Mouse (Mus musculus): Measurements from ENCODE around the gene Tmem135. TPM values are rescaled to one million over a fixed set of nuclear protein-coding genes. Genes with fewer than 3 reads are reported as not detected.

Gene Tmem135
- polyA plus RNA-seq, 1 experiment from 2014 or later: 12.4 TPM

GRCm38 (mm10) chr7:89380935-89381705 lies 22.9 kb downstream of the Tmem135 start:
- Histone ChIP-seq H3K36me3 (no peaks in the 10 kb centered on the region), H3K9ac (no peak overlapping the region), H3K27me3 (no peaks in the 10 kb centered on the region), H3K4me1 (replicated peaks) (no peaks in the 10 kb centered on the region), H3K4me2 (no peak overlapping the region), H3K27ac (no peak overlapping the region), H3K9me3 (replicated peaks) (no peaks in the 10 kb centered on the region), H3K4me3 (replicated peaks) (no peak overlapping the region)
- ATAC-seq (ENCODE audit: low read depth) (no peak), DNase-seq (no peak)
- 38% methylated on average over 7 of the region's 7 CpGs for WGBS (ENCODE audit: insufficient replicate concordance)

DNA sequence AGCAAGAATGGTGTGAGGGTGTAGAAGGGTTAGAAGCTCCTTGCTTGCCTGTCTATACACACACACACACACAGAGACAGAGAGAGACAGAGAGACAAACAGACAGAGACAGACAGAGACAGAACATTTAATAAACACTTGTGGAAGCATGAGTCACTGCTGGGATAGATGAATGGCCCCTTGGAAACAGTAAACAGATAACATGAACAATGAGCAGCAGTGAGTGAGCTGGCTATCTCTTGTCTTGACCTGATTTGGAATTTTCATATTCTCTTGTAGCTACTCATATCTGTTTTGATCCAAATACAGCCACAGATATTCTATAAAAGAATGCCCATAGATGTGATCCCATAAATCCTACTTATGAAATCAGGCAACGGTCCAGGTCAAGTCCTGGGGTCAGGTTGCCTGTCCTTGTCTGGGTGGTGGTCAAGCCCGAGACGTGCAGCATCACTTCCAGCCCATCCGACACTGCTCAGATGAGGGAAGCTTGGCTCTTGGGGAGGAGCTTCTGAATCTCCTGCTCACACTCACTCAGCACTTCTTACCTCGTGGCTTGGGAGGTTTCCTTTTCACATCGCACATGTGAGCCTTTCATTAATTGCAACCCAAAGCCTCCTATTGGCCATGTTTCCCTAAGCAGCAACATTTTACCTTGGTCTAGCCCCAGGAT lies 32.3 kb downstream of the Tmem135 start:
- Histone ChIP-seq H3K4me2 (no peak overlapping the region), H3K27me3 (no peaks in the 10 kb centered on the region), H3K36me3 (no peaks in the 10 kb centered on the region), H3K9ac (no peak overlapping the region), H3K4me3 (replicated peaks) (no peak overlapping the region), H3K4me1 (replicated peaks) (peaks cover 11% of the 10 kb centered on the region), H3K27ac (no peak overlapping the region), H3K9me3 (replicated peaks) (no peaks in the 10 kb centered on the region)
- WGBS (ENCODE audit: insufficient replicate concordance): 48% methylated on average over 6 of the region's 6 CpGs
- DNase-seq (no peak), ATAC-seq (ENCODE audit: low read depth) (no peak)

GRCm38 (mm10) chr7:89370917-89371316 lies 33.1 kb downstream of the Tmem135 start:
- 8% methylated on average over 1 of the region's 1 CpGs for WGBS (ENCODE audit: insufficient replicate concordance)
- ATAC-seq (ENCODE audit: low read depth) (no peak), DNase-seq (no peak)
- Histone ChIP-seq H3K27ac (no peak overlapping the region), H3K27me3 (no peaks in the 10 kb centered on the region), H3K36me3 (no peaks in the 10 kb centered on the region), H3K4me1 (replicated peaks) (peaks cover 11% of the 10 kb centered on the region), H3K9ac (no peak overlapping the region), H3K4me2 (no peak overlapping the region), H3K9me3 (replicated peaks) (no peaks in the 10 kb centered on the region), H3K4me3 (replicated peaks) (no peak overlapping the region)

DNA sequence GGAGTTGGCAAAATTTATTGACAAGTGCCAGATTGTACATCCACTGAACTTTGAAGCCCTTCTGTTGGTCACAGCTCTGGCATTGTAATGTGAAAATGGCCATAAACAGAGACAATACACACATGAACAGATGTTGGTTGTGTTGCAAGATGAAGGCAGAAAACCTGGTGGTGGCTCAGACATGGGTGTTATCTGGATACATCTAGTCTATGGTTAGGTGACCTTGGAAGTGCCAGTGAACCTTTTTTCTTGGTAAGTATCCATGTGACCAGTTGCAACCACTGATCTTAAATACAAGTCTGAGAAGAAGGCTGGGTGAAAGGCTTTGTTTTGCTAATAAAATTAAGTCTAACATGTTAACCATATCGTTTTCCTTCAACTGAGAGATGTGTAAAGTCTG lies 33.9 kb downstream of the Tmem135 start:
- ATAC-seq (ENCODE audit: low read depth) (no peak), DNase-seq (no peak)
- H3K27me3 ChIP-seq: no peaks in the 10 kb centered on the region
- no peak overlapping the region for H3K27ac ChIP-seq
- peaks cover 11% of the 10 kb centered on the region for H3K4me1 ChIP-seq (replicated peaks)
- no peaks in the 10 kb centered on the region for H3K9me3 ChIP-seq (replicated peaks)
- no peaks in the 10 kb centered on the region for H3K36me3 ChIP-seq
- 52% methylated on average over 1 of the region's 1 CpGs for WGBS (ENCODE audit: insufficient replicate concordance)
- H3K9ac ChIP-seq: no peak overlapping the region
- no peak overlapping the region for H3K4me2 ChIP-seq
- H3K4me3 ChIP-seq (replicated peaks): no peak overlapping the region

DNA sequence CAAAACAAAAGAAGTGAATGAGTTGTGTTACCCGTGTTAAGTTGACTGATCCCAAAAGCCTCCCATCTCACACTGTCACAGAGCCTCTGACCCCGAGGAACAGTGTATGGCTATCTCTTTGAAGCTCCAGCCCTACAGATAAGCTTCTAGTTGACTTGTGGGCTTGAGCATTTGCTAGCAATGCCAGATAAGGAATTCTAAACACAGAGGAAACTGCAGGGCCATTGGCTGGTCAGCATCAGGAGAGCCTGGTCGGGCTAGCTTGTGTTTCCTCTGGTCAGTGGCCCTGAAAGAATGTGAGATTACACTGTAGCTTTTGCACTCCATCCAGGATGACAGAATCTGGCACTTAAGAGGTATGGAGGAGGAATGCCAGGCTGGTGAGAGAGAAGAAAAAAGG lies 36.4 kb downstream of the Tmem135 start:
- peaks cover 11% of the 10 kb centered on the region for H3K4me1 ChIP-seq (replicated peaks)
- peak overlapping the region; percentile 34; the same call in 1 of the 2 replicates for H3K27ac ChIP-seq
- no peaks in the 10 kb centered on the region for H3K36me3 ChIP-seq
- ATAC-seq (ENCODE audit: low read depth) (peak; percentile 91), DNase-seq (peak; percentile 11)
- 3% methylated on average over 3 of the region's 3 CpGs for WGBS (ENCODE audit: insufficient replicate concordance)
- H3K9ac ChIP-seq: no peak overlapping the region
- H3K9me3 ChIP-seq (replicated peaks): no peaks in the 10 kb centered on the region
- H3K4me2 ChIP-seq: no peak overlapping the region
- no peak overlapping the region for H3K4me3 ChIP-seq (replicated peaks)
- no peaks in the 10 kb centered on the region for H3K27me3 ChIP-seq

- H3K36me3 ChIP-seq: no peaks in the 10 kb centered on the region
- H3K4me2 ChIP-seq: no peak overlapping the region
- no peak overlapping the region for H3K4me3 ChIP-seq (replicated peaks)
- no peaks in the 10 kb centered on the region for H3K27me3 ChIP-seq
- ATAC-seq (ENCODE audit: low read depth) (no peak), DNase-seq (no peak)
- WGBS (ENCODE audit: insufficient replicate concordance): 78% methylated on average over 10 of the region's 10 CpGs
- no peak overlapping the region for H3K27ac ChIP-seq
- no peaks in the 10 kb centered on the region for H3K9me3 ChIP-seq (replicated peaks)
- no peak overlapping the region for H3K9ac ChIP-seq
- peaks cover 11% of the 10 kb centered on the region for H3K4me1 ChIP-seq (replicated peaks)
Measured at GRCm38 (mm10) chr7:89365135-89365880, 38.7 kb downstream of the Tmem135 start.

DNA sequence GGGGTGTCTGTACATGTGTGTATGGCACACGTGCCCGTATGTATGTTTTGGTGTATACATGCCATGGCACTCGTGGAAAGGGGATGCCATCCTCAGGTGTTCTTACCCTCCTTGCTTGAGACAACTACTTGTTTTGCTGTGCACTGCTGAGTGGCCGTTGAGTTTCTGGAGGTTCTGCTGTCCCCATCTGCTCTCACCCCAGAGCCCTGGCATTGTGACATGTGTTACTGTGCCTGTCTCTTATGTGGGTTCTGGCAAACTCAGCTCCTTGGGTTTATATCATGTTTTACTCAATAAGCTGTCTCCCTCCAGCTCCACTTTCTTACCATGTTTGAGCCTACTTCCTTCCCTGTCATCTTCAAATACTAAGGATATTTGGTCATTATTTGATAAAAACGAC lies 40.0 kb downstream of the Tmem135 start:
- DNase-seq: no peak

DNA sequence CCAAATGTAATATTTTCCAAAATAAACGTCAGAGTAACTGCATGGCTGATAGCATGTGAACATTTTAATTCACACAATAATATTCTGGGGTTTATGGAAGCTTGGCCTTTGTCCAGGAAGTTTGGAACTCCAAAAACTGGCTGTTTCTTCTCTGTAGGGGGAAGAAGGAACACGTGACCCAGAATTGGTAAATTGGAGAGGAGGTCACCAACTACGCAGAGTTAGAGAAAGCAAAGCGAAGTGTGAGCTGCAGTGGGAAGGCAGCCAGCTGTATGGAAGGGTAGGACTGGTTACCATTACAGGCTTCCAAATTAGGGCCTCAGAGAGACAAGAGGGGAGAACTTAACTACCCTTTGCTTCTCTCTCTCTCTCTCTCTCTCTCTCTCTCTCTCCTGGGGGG lies 47.7 kb downstream of the Tmem135 start:
- WGBS (ENCODE audit: insufficient replicate concordance): 61% methylated on average over 4 of the region's 4 CpGs
- H3K4me1 ChIP-seq (replicated peaks): no peaks in the 10 kb centered on the region
- H3K27me3 ChIP-seq: no peaks in the 10 kb centered on the region
- ATAC-seq (ENCODE audit: low read depth) (no peak), DNase-seq (no peak)
- H3K4me2 ChIP-seq: no peak overlapping the region
- H3K4me3 ChIP-seq (replicated peaks): no peak overlapping the region
- no peak overlapping the region for H3K9ac ChIP-seq
- no peak overlapping the region for H3K27ac ChIP-seq
- H3K9me3 ChIP-seq (replicated peaks): no peaks in the 10 kb centered on the region
- no peaks in the 10 kb centered on the region for H3K36me3 ChIP-seq

More for the DNA sequence above, 40.0 kb downstream of the Tmem135 start:
- no peak for ATAC-seq (ENCODE audit: low read depth)
- no peaks in the 10 kb centered on the region for H3K9me3 ChIP-seq (replicated peaks)
- no peak overlapping the region for H3K4me2 ChIP-seq
- WGBS (ENCODE audit: insufficient replicate concordance): 67% methylated on average over 5 of the region's 5 CpGs
- H3K36me3 ChIP-seq: no peaks in the 10 kb centered on the region
- no peak overlapping the region for H3K9ac ChIP-seq
- H3K4me1 ChIP-seq (replicated peaks): peaks cover 11% of the 10 kb centered on the region
- H3K27me3 ChIP-seq: no peaks in the 10 kb centered on the region
- no peak overlapping the region for H3K4me3 ChIP-seq (replicated peaks)
- H3K27ac ChIP-seq: no peak overlapping the region

DNA sequence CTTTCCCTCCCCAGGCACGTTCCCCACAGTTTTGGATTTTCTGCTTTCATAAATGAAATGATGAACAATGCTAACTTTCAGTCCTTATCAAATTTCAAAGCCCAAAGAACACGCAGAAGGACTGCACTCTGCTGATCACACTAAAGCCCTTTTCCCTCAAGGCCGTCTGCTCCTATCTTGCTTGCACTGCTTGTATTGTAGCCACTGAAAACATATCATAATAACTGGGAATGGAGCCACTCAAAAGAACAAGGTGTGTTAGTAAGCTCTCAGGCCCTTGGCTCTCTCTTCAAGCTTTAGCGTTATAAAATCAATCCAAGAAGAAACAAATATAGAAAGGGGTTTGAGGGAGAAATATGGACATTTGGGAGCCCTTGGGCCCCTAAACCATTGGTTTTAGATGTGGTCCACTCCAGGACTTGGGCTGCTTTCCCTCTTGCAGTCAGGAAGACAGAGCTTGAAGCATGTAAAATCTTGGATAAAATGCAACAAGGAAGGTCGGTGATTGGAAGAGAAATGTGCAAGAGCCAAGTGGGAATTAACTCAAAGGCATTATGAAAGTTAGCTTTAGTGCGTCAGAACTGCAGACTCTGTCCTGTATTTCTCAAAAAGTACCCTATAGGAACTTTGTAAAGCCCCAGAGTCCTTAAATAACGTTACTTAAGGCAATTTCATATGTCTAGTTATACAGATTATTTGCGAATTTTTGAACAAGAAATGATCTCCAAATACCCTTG lies 48.3 kb downstream of the Tmem135 start:
- H3K27me3 ChIP-seq: no peaks in the 10 kb centered on the region
- H3K4me1 ChIP-seq (replicated peaks): no peaks in the 10 kb centered on the region
- no peak overlapping the region for H3K4me3 ChIP-seq (replicated peaks)
- DNase-seq (no peak), ATAC-seq (ENCODE audit: low read depth) (no peak)
- H3K9ac ChIP-seq: no peak overlapping the region
- 56% methylated on average over 8 of the region's 8 CpGs for WGBS (ENCODE audit: insufficient replicate concordance)
- no peak overlapping the region for H3K27ac ChIP-seq
- H3K36me3 ChIP-seq: no peaks in the 10 kb centered on the region
- no peak overlapping the region for H3K4me2 ChIP-seq
- H3K9me3 ChIP-seq (replicated peaks): no peaks in the 10 kb centered on the region

DNA sequence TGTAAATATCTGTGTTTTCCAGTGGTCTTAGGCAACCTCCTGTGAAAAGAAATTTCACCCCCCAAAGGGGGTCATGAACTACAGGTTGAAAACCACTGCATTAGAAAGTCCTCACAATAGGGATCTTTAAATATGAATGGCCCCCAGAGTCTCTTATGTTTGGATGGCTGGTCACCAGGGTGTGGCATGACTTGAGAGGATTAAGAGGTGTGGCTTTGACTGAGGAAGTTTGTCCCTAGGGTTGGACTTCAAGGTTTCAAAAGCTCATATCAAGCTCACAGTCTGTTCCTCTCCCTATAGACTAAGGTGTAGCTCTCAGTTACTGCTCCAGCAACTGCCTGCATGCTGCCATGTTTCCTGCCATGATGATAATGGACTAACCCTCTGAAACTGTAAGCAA lies 62.0 kb downstream of the Tmem135 start:
- no peaks in the 10 kb centered on the region for H3K36me3 ChIP-seq
- H3K9ac ChIP-seq: no peak overlapping the region
- H3K4me2 ChIP-seq: no peak overlapping the region
- no peak overlapping the region for H3K4me3 ChIP-seq (replicated peaks)
- no peak overlapping the region for H3K27ac ChIP-seq
- H3K27me3 ChIP-seq: no peaks in the 10 kb centered on the region
- no peak for DNase-seq
- ATAC-seq (ENCODE audit: low read depth): no peak
- no peaks in the 10 kb centered on the region for H3K9me3 ChIP-seq (replicated peaks)
- H3K4me1 ChIP-seq (replicated peaks): peaks cover 21% of the 10 kb centered on the region

DNA sequence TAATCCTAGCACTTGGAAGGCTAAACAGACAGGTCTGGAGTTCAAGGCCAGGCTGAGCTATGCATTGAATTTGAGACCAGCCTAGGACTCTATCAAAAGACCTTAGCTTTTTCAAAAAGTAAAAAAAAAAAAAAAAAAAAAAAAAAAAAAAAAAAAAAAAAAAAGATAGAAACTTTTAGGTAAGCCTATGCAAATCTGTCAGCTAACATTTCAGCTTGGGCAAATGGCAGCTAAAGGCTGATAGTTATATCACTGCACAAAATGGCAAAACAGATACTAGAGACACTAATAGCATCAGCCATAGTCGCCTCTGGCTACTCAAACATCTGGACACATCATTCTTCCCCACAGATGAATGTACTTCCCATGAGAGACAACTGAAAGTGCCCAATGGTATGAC lies 64.2 kb downstream of the Tmem135 start:
- no peak for ATAC-seq (ENCODE audit: low read depth)
- H3K27me3 ChIP-seq: no peaks in the 10 kb centered on the region
- H3K9me3 ChIP-seq (replicated peaks): no peaks in the 10 kb centered on the region
- DNase-seq: no peak
- peaks cover 40% of the 10 kb centered on the region for H3K4me1 ChIP-seq (replicated peaks)
- WGBS (ENCODE audit: insufficient replicate concordance): 54% methylated on average over 1 of the region's 1 CpGs
- H3K36me3 ChIP-seq: no peaks in the 10 kb centered on the region
- H3K4me3 ChIP-seq (replicated peaks): no peak overlapping the region
- H3K9ac ChIP-seq: no peak overlapping the region
- no peak overlapping the region for H3K27ac ChIP-seq
- H3K4me2 ChIP-seq: peak overlapping the region; percentile 97; the same call in 1 of the 2 replicates

Measured in liver, embryonic 13.5 days (tissue).